Mouse (Mus musculus) forebrain, embryonic 13.5 days (tissue): ENCODE measurements at regions not wholly inside any gene's neighbourhood (a gene's known extent, or its start where the extent isn't known, plus 50 kb on each side); places are given as distances from the start of the nearest gene placed in this dataset.
A peak's percentile ranks its signal among the peaks of the same experiment; 100 is the strongest.

Experiments
- ATAC-seq: fragments of 200-750 bp; cut with Nextera tagmentation; 2 replicates; pipeline ENCODE4 v1.8.0; 2017
- H3K27ac ChIP-seq: fragments of 300-500 bp; sonication (generic); 2 replicates; pipeline ENCODE4 v1.5.1; 2015; ENCODE audit warnings: inconsistent platforms, mild to moderate bottlenecking, moderate library complexity
- H3K27me3 ChIP-seq: fragments of 300-500 bp; sonication (generic); 2 replicates; pipeline ENCODE4 v1.6.1; 2015; ENCODE audit warnings: mild to moderate bottlenecking, inconsistent platforms
- H3K36me3 ChIP-seq: fragments of 300-500 bp; sonication (generic); 2 replicates; pipeline ENCODE4 v1.6.1; 2015; ENCODE audit warnings: mild to moderate bottlenecking, inconsistent platforms; ENCODE audit not compliant: poor library complexity, severe bottlenecking
- H3K4me1 ChIP-seq: fragments of 300-500 bp; sonication (generic); 2 replicates; pipeline ENCODE4 v1.6.1; 2015; ENCODE audit warnings: inconsistent platforms
- H3K4me2 ChIP-seq: fragments of 300-500 bp; sonication (generic); 2 replicates; pipeline ENCODE4 v1.6.1; 2015; ENCODE audit warnings: inconsistent platforms, mild to moderate bottlenecking, moderate library complexity
- H3K4me3 ChIP-seq: fragments of 300-500 bp; sonication (generic); 2 replicates; pipeline ENCODE4 v1.5.1; 2015; ENCODE audit warnings: mild to moderate bottlenecking, inconsistent platforms
- H3K9ac ChIP-seq: fragments of 300-500 bp; sonication (generic); 2 replicates; pipeline ENCODE4 v1.6.1; 2015; ENCODE audit warnings: mild to moderate bottlenecking, inconsistent platforms
- H3K9me3 ChIP-seq: fragments of 300-500 bp; sonication (generic); replicated peaks from 2 replicates; pipeline ENCODE4 v1.6.1; 2016; ENCODE audit warnings: inconsistent platforms
- WGBS: fragments of 180-500 bp; shearing (Covaris S2); methylation state at CpG from one replicate; pipeline ENCODE4 v1.1.7; 2015; 5-methylcytosine and 5-hydroxymethylcytosine counted together

- Histone ChIP-seq H3K4me3 (peak overlapping the region; percentile 24), H3K4me2 (peak overlapping the region; percentile 60), H3K27ac (peak overlapping the region; percentile 88), H3K9ac (peak overlapping the region; percentile 45), H3K9me3 (no peaks in the 10 kb centered on the region; the same call in 1 of the 2 replicates), H3K27me3 (no peaks in the 10 kb centered on the region), H3K36me3 (no peaks in the 10 kb centered on the region), H3K4me1 (peaks cover 29% of the 10 kb centered on the region)
- 4% methylated on average over 22 of the region's 22 CpGs for whole genome bisulfite sequencing
- ATAC-seq, result peak; percentile 90
Measured at GRCm38 (mm10) chr4:32074399-32075296, 110.8 kb downstream of the Map3k7 start.

- Histone ChIP-seq H3K36me3 (no peaks in the 10 kb centered on the region), H3K9ac (no peak overlapping the region), H3K4me2 (no peak overlapping the region), H3K4me1 (peaks cover 29% of the 10 kb centered on the region), H3K27me3 (no peaks in the 10 kb centered on the region), H3K27ac (peak overlapping the region; percentile 88; the same call in 1 of the 2 replicates), H3K4me3 (no peak overlapping the region), H3K9me3 (no peaks in the 10 kb centered on the region)
- ATAC-seq, result no peak
- WGBS, result 49% methylated on average over 12 of the region's 12 CpGs
Measured at GRCm38 (mm10) chr4:32076391-32076925, 112.6 kb downstream of the Map3k7 start.

GRCm38 (mm10) chr4:32083456-32083855, 119.6 kb downstream of the Map3k7 start:
- Histone ChIP-seq H3K4me1 (peaks cover 8% of the 10 kb centered on the region), H3K27ac (no peak overlapping the region), H3K27me3 (no peaks in the 10 kb centered on the region), H3K36me3 (no peaks in the 10 kb centered on the region), H3K4me3 (no peak overlapping the region), H3K9ac (no peak overlapping the region), H3K9me3 (no peaks in the 10 kb centered on the region), H3K4me2 (no peak overlapping the region)
- ATAC-seq, result no peak
- WGBS, result 35% methylated on average over 8 of the region's 8 CpGs

GRCm38 (mm10) chr4:32084250-32084869, 120.5 kb downstream of the Map3k7 start:
- H3K9ac ChIP-seq, result no peak overlapping the region
- 94% methylated on average over 10 of the region's 10 CpGs for WGBS
- no peak overlapping the region for H3K4me3 ChIP-seq
- no peaks in the 10 kb centered on the region for H3K27me3 ChIP-seq
- H3K4me2 ChIP-seq, result no peak overlapping the region
- H3K36me3 ChIP-seq, result no peaks in the 10 kb centered on the region
- no peak overlapping the region for H3K27ac ChIP-seq
- peaks cover 8% of the 10 kb centered on the region for H3K4me1 ChIP-seq
- no peak for ATAC-seq
- no peaks in the 10 kb centered on the region for H3K9me3 ChIP-seq

- H3K4me2 ChIP-seq, result no peak overlapping the region
- 91% methylated on average over 2 of the region's 2 CpGs for WGBS
- no peak overlapping the region for H3K27ac ChIP-seq
- no peak for ATAC-seq
- H3K9me3 ChIP-seq, result no peaks in the 10 kb centered on the region
- no peak overlapping the region for H3K9ac ChIP-seq
- H3K27me3 ChIP-seq, result no peaks in the 10 kb centered on the region
- no peaks in the 10 kb centered on the region for H3K36me3 ChIP-seq
- no peak overlapping the region for H3K4me3 ChIP-seq
- peaks cover 8% of the 10 kb centered on the region for H3K4me1 ChIP-seq
Measured at GRCm38 (mm10) chr4:32085040-32085439, 121.1 kb downstream of the Map3k7 start.

GRCm38 (mm10) chr4:32091086-32091485, 127.2 kb downstream of the Map3k7 start:
- Histone ChIP-seq H3K27ac (no peak overlapping the region), H3K4me3 (no peak overlapping the region), H3K27me3 (no peaks in the 10 kb centered on the region), H3K4me1 (no peaks in the 10 kb centered on the region), H3K36me3 (no peaks in the 10 kb centered on the region), H3K4me2 (no peak overlapping the region), H3K9me3 (0 out of 2 replicates have a peak, but pooled peaks cover 2% of the 10 kb centered on the region), H3K9ac (no peak overlapping the region)
- 87% methylated on average over 10 of the region's 10 CpGs for WGBS
- no peak for ATAC-seq

- 95% methylated on average over 17 of the region's 17 CpGs for WGBS
- Histone ChIP-seq H3K9ac (no peak overlapping the region), H3K4me2 (no peak overlapping the region), H3K4me3 (no peak overlapping the region), H3K9me3 (0 out of 2 replicates have a peak, but pooled peaks cover 2% of the 10 kb centered on the region), H3K27me3 (no peaks in the 10 kb centered on the region), H3K36me3 (no peaks in the 10 kb centered on the region), H3K27ac (no peak overlapping the region), H3K4me1 (no peaks in the 10 kb centered on the region)
- ATAC-seq, result no peak
Measured at GRCm38 (mm10) chr4:32092320-32093041, 128.6 kb downstream of the Map3k7 start.

GRCm38 (mm10) chr4:32098233-32098632, 134.3 kb downstream of the Map3k7 start:
- no peak overlapping the region for H3K9ac ChIP-seq
- 0 out of 2 replicates have a peak, but pooled peaks cover 2% of the 10 kb centered on the region for H3K9me3 ChIP-seq
- no peak overlapping the region for H3K27ac ChIP-seq
- no peak for ATAC-seq
- 65% methylated on average over 9 of the region's 9 CpGs for WGBS
- H3K4me1 ChIP-seq, result no peaks in the 10 kb centered on the region
- H3K36me3 ChIP-seq, result no peaks in the 10 kb centered on the region
- H3K27me3 ChIP-seq, result no peaks in the 10 kb centered on the region
- H3K4me2 ChIP-seq, result no peak overlapping the region
- H3K4me3 ChIP-seq, result no peak overlapping the region

- H3K27me3 ChIP-seq, result no peaks in the 10 kb centered on the region
- ATAC-seq, result no peak
- WGBS, result 76% methylated on average over 5 of the region's 5 CpGs
- no peak overlapping the region for H3K4me2 ChIP-seq
- H3K4me1 ChIP-seq, result no peaks in the 10 kb centered on the region
- H3K9me3 ChIP-seq, result no peaks in the 10 kb centered on the region
- no peak overlapping the region for H3K9ac ChIP-seq
- no peak overlapping the region for H3K4me3 ChIP-seq
- no peak overlapping the region for H3K27ac ChIP-seq
- no peaks in the 10 kb centered on the region for H3K36me3 ChIP-seq
Measured at GRCm38 (mm10) chr4:32101002-32101401, 137.1 kb downstream of the Map3k7 start.

GRCm38 (mm10) chr4:32106664-32107171, 131.9 kb upstream of the Bach2 start:
- Histone ChIP-seq H3K36me3 (no peaks in the 10 kb centered on the region), H3K27ac (peak overlapping the region; percentile 64), H3K9me3 (no peaks in the 10 kb centered on the region), H3K4me1 (peaks cover 12% of the 10 kb centered on the region), H3K27me3 (no peaks in the 10 kb centered on the region), H3K9ac (0 out of 2 replicates have a peak overlapping the region, but pooled peaks have one; percentile 19), H3K4me2 (peak overlapping the region; percentile 0; the same call in 1 of the 2 replicates), H3K4me3 (no peak overlapping the region)
- peak; percentile 82 for ATAC-seq
- 6% methylated on average over 5 of the region's 5 CpGs for WGBS

GRCm38 (mm10) chr4:32122320-32122719, 116.3 kb upstream of the Bach2 start:
- Histone ChIP-seq H3K4me2 (no peak overlapping the region), H3K27me3 (no peaks in the 10 kb centered on the region), H3K4me1 (no peaks in the 10 kb centered on the region), H3K27ac (no peak overlapping the region), H3K9ac (no peak overlapping the region), H3K4me3 (no peak overlapping the region), H3K36me3 (no peaks in the 10 kb centered on the region), H3K9me3 (no peaks in the 10 kb centered on the region)
- 92% methylated on average over 6 of the region's 6 CpGs for WGBS
- no peak for ATAC-seq
